Mouse (Mus musculus): ENCODE results near the gene Rsl24d1.

DNA sequence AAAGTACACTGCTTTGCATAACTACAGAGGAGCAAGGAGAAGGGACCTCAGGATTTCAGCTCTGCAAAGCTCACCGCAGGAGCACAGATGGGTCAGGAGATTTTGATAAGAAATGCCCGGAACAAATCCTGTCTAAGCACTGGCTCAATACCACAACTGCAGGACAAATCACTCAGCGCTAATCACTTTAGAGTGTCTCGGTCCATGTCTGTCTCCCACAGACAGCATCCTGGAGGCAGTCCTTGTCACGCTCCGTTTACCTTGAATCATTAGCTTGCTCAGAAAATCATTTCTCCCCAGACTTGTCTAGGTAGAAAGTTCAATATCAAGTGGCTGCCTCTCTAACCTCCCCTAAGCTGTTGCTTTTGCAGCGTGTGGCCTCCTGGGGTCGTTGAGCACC, 16.6 kb downstream of the Rsl24d1 start:
- TF ChIP-seq POLR2A (IDR thresholded peaks at IDR 0.05; ENCODE audit: low read depth, low read length) (no peak), CTCF (conservative IDR thresholded peaks at IDR 0.05; ENCODE audit: insufficient read depth, insufficient read length, low read depth, low read length) (no peak)
